21 mouse cellular contexts compared by ENCODE assay signal in the genomic region with DNA sequence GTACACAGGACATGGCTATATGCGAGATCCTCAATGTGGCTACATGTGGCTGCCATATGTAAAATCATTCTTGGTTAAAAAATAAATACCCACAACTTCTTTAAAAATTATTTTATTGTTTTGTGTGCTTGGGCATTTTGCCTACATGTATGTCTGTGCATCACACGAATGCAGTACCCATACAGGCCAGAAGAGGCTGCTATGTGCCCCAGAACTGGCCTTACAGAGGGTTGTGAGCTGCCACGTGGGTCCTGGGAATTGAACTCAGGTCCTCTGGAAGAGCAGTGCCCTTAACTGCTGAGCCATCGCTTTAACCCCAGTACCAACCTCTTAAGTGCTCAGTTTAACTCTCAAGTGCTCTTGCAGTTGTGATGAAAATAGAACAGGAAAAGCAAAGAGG.
DNase-seq lines count a peak whose midpoint lies in the region; ATAC-seq and TF ChIP-seq lines count a peak whose summit lies in the region.
"Had no signal": no experiment of that assay in that cellular context is flagged by ENCODE, and none has a peak within 500 bp of the region (broad histone marks: within the 10 kb centered on the region; RNA-seq: fewer than 3 reads in every experiment).

No protein-coding gene starts in this region.

- H3K36me3 ChIP-seq in liver, postnatal 0 days (replicated peaks; ENCODE audit: insufficient read depth, low read length), result no peaks in the 10 kb centered on the region
- no peaks in the 10 kb centered on the region for H3K36me3 ChIP-seq in liver, embryonic 11.5 days (ENCODE audit: control insufficient read depth, insufficient read depth, low read length)
- no peaks in the 10 kb centered on the region for H3K36me3 ChIP-seq in ES-Bruce4 (ENCODE audit: control insufficient read depth, insufficient read depth, low read length, poor library complexity, severe bottlenecking)
- H3K36me3 ChIP-seq: embryonic facial prominence, embryonic 15.5 days; heart, embryonic 10.5 days; hindbrain, embryonic 15.5 days; limb, embryonic 10.5 days had no signal

- intact Hi-C loops in heart, postnatal 10 days (cut with DNase I), result no loop called here

- TF ChIP-seq POLR2A in ES-Bruce4 (IDR thresholded peaks at IDR 0.05; ENCODE audit: insufficient read depth, low read length), result no peak

- no peak overlapping the region for H3K4me2 ChIP-seq in liver, postnatal 0 days (ENCODE audit: low read depth, low read length)
- no peak overlapping the region for H3K4me2 ChIP-seq in liver, embryonic 11.5 days
- H3K4me2 ChIP-seq: embryonic facial prominence, embryonic 15.5 days; hindbrain, embryonic 15.5 days had no signal

- H3K4me1 ChIP-seq in liver, postnatal 0 days (ENCODE audit: insufficient read depth), result no peaks in the 10 kb centered on the region
- no peaks in the 10 kb centered on the region for H3K4me1 ChIP-seq in liver, embryonic 11.5 days (replicated peaks; ENCODE audit: control insufficient read depth, insufficient read depth, low read length)
- no peaks in the 10 kb centered on the region for H3K4me1 ChIP-seq in ES-Bruce4 (ENCODE audit: control insufficient read depth, insufficient read depth, low read length)
- H3K4me1 ChIP-seq: embryonic facial prominence, embryonic 15.5 days; hindbrain, embryonic 15.5 days; limb, embryonic 10.5 days had no signal

- no peaks in the 10 kb centered on the region for H3K9me3 ChIP-seq in liver, postnatal 0 days (ENCODE audit: low read length)
- no peaks in the 10 kb centered on the region for H3K9me3 ChIP-seq in liver, embryonic 11.5 days (ENCODE audit: control insufficient read depth, low read length)
- no peaks in the 10 kb centered on the region for H3K9me3 ChIP-seq in ES-Bruce4 (replicated peaks; ENCODE audit: control insufficient read depth, insufficient read depth, low read length, poor library complexity, severe bottlenecking)
- H3K9me3 ChIP-seq: embryonic facial prominence, embryonic 15.5 days; heart, embryonic 10.5 days; hindbrain, embryonic 15.5 days; limb, embryonic 10.5 days had no signal

- peak; percentile 76 for DNase-seq in heart, adult 11 months
- no peak for DNase-seq in heart, postnatal 10 days
- DNase-seq in liver, postnatal 0 days, result no peak
- DNase-seq in liver, embryonic 11.5 days (ENCODE audit: low spot score), result no peak
- no peak for DNase-seq in cerebellum, adult 11 months
- DNase-seq in kidney, postnatal 36 days, result no peak
- DNase-seq: cerebellum, postnatal 14 days; embryo, embryonic 11 days; gastrocnemius, postnatal 10 days; heart, postnatal 14 days; kidney, adult 18-20 months; right cerebral cortex, adult 18-20 months; thymus, postnatal 4 days had no signal

- WGBS in liver, postnatal 0 days (ENCODE audit: insufficient replicate concordance), result 64% methylated on average over 4 of the region's 4 CpGs
- 75% methylated on average over 4 of the region's 4 CpGs for WGBS in liver, embryonic 11.5 days

- ATAC-seq in liver, postnatal 0 days, result no peak
- no peak for ATAC-seq in liver, embryonic 11.5 days (replicated peaks; ENCODE audit: low FRiP score)
- ATAC-seq in megakaryocyte progenitor cell, adult 5-6 weeks (replicated peaks; ENCODE audit: poor library complexity), result 0 out of 2 replicates have a peak, but pooled peaks have one; percentile 36
- ATAC-seq: midbrain, embryonic 16.5 days had no signal

- no peak overlapping the region for H3K4me3 ChIP-seq in liver, postnatal 0 days (ENCODE audit: low read depth, low read length)
- H3K4me3 ChIP-seq in liver, embryonic 11.5 days (ENCODE audit: low read depth, low read length), result no peak overlapping the region
- H3K4me3 ChIP-seq in ES-Bruce4 (ENCODE audit: low read depth, low read length), result no peak overlapping the region
- H3K4me3 ChIP-seq: embryonic facial prominence, embryonic 15.5 days; heart, embryonic 10.5 days; hindbrain, embryonic 15.5 days; limb, embryonic 10.5 days had no signal

- H3K27me3 ChIP-seq in liver, postnatal 0 days (ENCODE audit: insufficient read depth, low read length), result no peaks in the 10 kb centered on the region
- H3K27me3 ChIP-seq in liver, embryonic 11.5 days (replicated peaks; ENCODE audit: control insufficient read depth, insufficient read depth, low read length), result no peaks in the 10 kb centered on the region
- H3K27me3 ChIP-seq in ES-Bruce4 (ENCODE audit: control insufficient read depth, insufficient read depth, low read length, poor library complexity, severe bottlenecking), result no peaks in the 10 kb centered on the region
- H3K27me3 ChIP-seq: embryonic facial prominence, embryonic 15.5 days; hindbrain, embryonic 15.5 days had no signal

- no peak for TF ChIP-seq EP300 in liver, postnatal 0 days (IDR thresholded peaks at IDR 0.05; ENCODE audit: low read depth)
- TF ChIP-seq EP300 in ES-Bruce4 (IDR thresholded peaks at IDR 0.05; ENCODE audit: insufficient read depth, low read depth, low read length), result no peak

- H3K9ac ChIP-seq in liver, postnatal 0 days (replicated peaks), result no peak overlapping the region
- no peak overlapping the region for H3K9ac ChIP-seq in liver, embryonic 11.5 days (ENCODE audit: low read depth, low read length)
- no peak overlapping the region for H3K9ac ChIP-seq in ES-Bruce4 (ENCODE audit: low read depth, poor library complexity, severe bottlenecking)
- H3K9ac ChIP-seq: embryonic facial prominence, embryonic 15.5 days; hindbrain, embryonic 15.5 days had no signal

- no peak overlapping the region for H3K27ac ChIP-seq in liver, postnatal 0 days (ENCODE audit: low read depth)
- no peak overlapping the region for H3K27ac ChIP-seq in liver, embryonic 11.5 days (ENCODE audit: low read depth, low read length)
- no peak overlapping the region for H3K27ac ChIP-seq in ES-Bruce4 (ENCODE audit: insufficient read depth, low read length)
- H3K27ac ChIP-seq: embryonic facial prominence, embryonic 15.5 days; heart, embryonic 10.5 days; hindbrain, embryonic 15.5 days; limb, embryonic 10.5 days; macrophage had no signal

- peak; percentile 40; the same call in 1 of the 2 replicates for TF ChIP-seq CTCF in liver, postnatal 0 days (IDR thresholded peaks at IDR 0.05; ENCODE audit: low read depth)
- peak; percentile 17 for TF ChIP-seq CTCF in ES-Bruce4 (IDR thresholded peaks at IDR 0.05; ENCODE audit: low read depth, low read length)
